Mouse (Mus musculus) kidney, adult 18-20 months (tissue): ENCODE data around the gene Gm49673.
"Not testable (repeated sequence)": the region's sequence is repeated elsewhere in the genome, so short reads cannot be mapped to it uniquely, and the experiment has no call there.

Experiments used
- DNase-seq: peaks from one replicate; pipeline ENCODE4 v3.0.0; 2021

Gm49673 gene

GRCm38 (mm10) chr17:8147439-8148316 lies at the start of gene Gm49673, which contains the start of gene Rnaset2a:
Gene Gm49673 (minus strand): TSS chr17:8147788.
Gene Rnaset2a (minus strand): TSS chr17:8148097.
- peak; percentile 61 for DNase-seq

- DNase-seq = no peak
Measured at GRCm38 (mm10) chr17:8195685-8196376, 48.2 kb upstream of the Gm49673 start.

- DNase-seq = no peak
Measured at GRCm38 (mm10) chr17:8193678-8194077, 46.1 kb upstream of the Gm49673 start.

GRCm38 (mm10) chr17:8184217-8184616 lies 36.6 kb upstream of the Gm49673 start:
- DNase-seq = no peak

GRCm38 (mm10) chr17:8183815-8184214 lies 36.2 kb upstream of the Gm49673 start:
- DNase-seq = no peak

- no peak for DNase-seq
Measured at GRCm38 (mm10) chr17:8177090-8177489, 29.5 kb upstream of the Gm49673 start.

GRCm38 (mm10) chr17:8171081-8171480 lies 23.5 kb upstream of the Gm49673 start:
- no peak for DNase-seq

GRCm38 (mm10) chr17:8170331-8170730 lies 22.7 kb upstream of the Gm49673 start:
- no peak for DNase-seq

GRCm38 (mm10) chr17:8167436-8167835 lies 19.8 kb upstream of the Gm49673 start:
- peak; percentile 47 for DNase-seq

GRCm38 (mm10) chr17:8166454-8166853 lies 18.9 kb upstream of the Gm49673 start:
- DNase-seq = peak; percentile 25

GRCm38 (mm10) chr17:8165977-8166376 lies 18.4 kb upstream of the Gm49673 start:
- DNase-seq = peak; percentile 12

GRCm38 (mm10) chr17:8165608-8165945 lies 18.0 kb upstream of the Gm49673 start:
- DNase-seq = peak; percentile 72

GRCm38 (mm10) chr17:8164701-8165607 lies 17.4 kb upstream of the Gm49673 start, which contains the start of gene Fgfr1op:
Gene Fgfr1op (plus strand): TSS chr17:8165501.
- peak; percentile 91 for DNase-seq

GRCm38 (mm10) chr17:8160969-8161368 lies 13.4 kb upstream of the Gm49673 start:
- DNase-seq = peak; percentile 57

- DNase-seq = not testable (repeated sequence)
Measured at GRCm38 (mm10) chr17:8158627-8159026, 11.0 kb upstream of the Gm49673 start.

GRCm38 (mm10) chr17:8155982-8156381 lies 8.4 kb upstream of the Gm49673 start:
- DNase-seq = not testable (repeated sequence)

GRCm38 (mm10) chr17:8155010-8155409 lies 7.4 kb upstream of the Gm49673 start:
- DNase-seq = peak; percentile 48

GRCm38 (mm10) chr17:8146931-8147330 lies 657 bp downstream of the Gm49673 start:
- DNase-seq = peak; percentile 33

- DNase-seq = peak; percentile 56
Measured at GRCm38 (mm10) chr17:8143802-8144673, 3.5 kb downstream of the Gm49673 start.

- not testable (repeated sequence) for DNase-seq
Measured at GRCm38 (mm10) chr17:8140210-8140609, 7.4 kb downstream of the Gm49673 start.

- not testable (repeated sequence) for DNase-seq
Measured at GRCm38 (mm10) chr17:8138116-8138515, 9.5 kb downstream of the Gm49673 start.

GRCm38 (mm10) chr17:8130849-8131248 lies 16.7 kb downstream of the Gm49673 start:
- not testable (repeated sequence) for DNase-seq
